Mouse (Mus musculus): ENCODE results near the gene Iqcf1. TPM values are rescaled to one million over a fixed set of nuclear protein-coding genes. Genes with fewer than 3 reads are reported as not detected.
A peak's percentile ranks its signal among the peaks of the same experiment; 100 is the strongest.

Gene Iqcf1
- total RNA-seq, 2 experiments from 2014 or later, result not detected

DNA sequence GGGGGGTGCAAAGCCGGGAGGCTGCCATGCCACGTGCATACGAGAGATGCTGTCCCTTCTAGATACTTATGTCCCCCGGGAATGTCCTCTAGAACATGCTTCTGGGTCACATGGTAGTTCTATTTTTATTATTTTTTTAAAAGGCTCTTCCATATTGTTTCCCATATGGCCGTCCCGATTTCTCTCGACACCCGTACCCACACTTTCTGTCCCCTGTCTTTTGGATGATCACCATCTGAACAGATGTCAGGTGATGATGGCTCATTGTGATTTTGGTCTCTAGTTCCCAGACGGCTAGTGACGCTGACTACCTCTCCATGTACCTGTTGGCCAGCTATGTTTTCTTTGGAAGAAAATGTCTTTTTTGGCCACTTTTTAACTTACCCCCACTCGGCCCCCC, 35.2 kb downstream of the Iqcf1 start:
- intact Hi-C loops (cut with DNase I), result loop anchor here (5.0 kb wide), 2 partner anchors 62 to 107 kb away; no protein-coding TSS in a partner anchor

More for the DNA sequence above, 35.2 kb downstream of the Iqcf1 start:
- peak in 1 of 2 experiments; percentile 29 for DNase-seq (ENCODE audit: extremely low spot score in 1 of 2, low spot score in 2 of 2)

Other genes with a start within 250 kb of the Iqcf1 start
- gene Poc1a, start 218.9 kb upstream of the Iqcf1 start, total RNA-seq (2021), result 10 to 100 TPM; 15.6 to 17.8 TPM
- gene Dusp7, start 131.3 kb upstream of the Iqcf1 start, total RNA-seq (2021), result 10 to 100 TPM; 80.7 to 82.0 TPM
- gene Rpl29, start 70.5 kb upstream of the Iqcf1 start, total RNA-seq (2021), result 100 to 1,000 TPM; 378 to 397 TPM
- 1 to 10 TPM; 9.2 to 9.3 TPM for gene Acy1, start 61.6 kb upstream of the Iqcf1 start, total RNA-seq (2021)
- 10 to 100 TPM in 1 of 2 experiments, 1 to 10 TPM in 1; 9.7 to 10.3 TPM for gene Abhd14b, start 52.5 kb upstream of the Iqcf1 start, total RNA-seq (2021)
- 10 to 100 TPM; 55.7 to 59.6 TPM for gene Abhd14a, start 52.3 kb upstream of the Iqcf1 start, total RNA-seq (2021)
- 100 to 1,000 TPM; 222 to 242 TPM for gene Pcbp4, start 46.7 kb upstream of the Iqcf1 start, total RNA-seq (2021)
- 1 to 10 TPM; 2.2 to 2.8 TPM for gene Gpr62, start 34.0 kb upstream of the Iqcf1 start, total RNA-seq (2021)
- gene Rrp9, start 24.0 kb upstream of the Iqcf1 start, total RNA-seq (2021), result 10 to 100 TPM; 37.3 to 37.7 TPM
- 1 to 10 TPM; 2.5 to 3.2 TPM for gene Parp3, start 23.0 kb upstream of the Iqcf1 start, total RNA-seq (2021)
- 1 to 10 TPM in 1 of 2 experiments, under 1 TPM in 1; 0.92 to 1.2 TPM for gene Iqcf5, start 14.6 kb downstream of the Iqcf1 start, total RNA-seq (2021)
- not detected for gene Iqcf3, start 61.7 kb downstream of the Iqcf1 start, total RNA-seq (2021)
- gene Iqcf4, start 71.0 kb downstream of the Iqcf1 start, total RNA-seq (2021), result not detected
- not detected for gene Iqcf6, start 126.6 kb downstream of the Iqcf1 start, total RNA-seq (2021)
- 10 to 100 TPM; 54.5 to 58.8 TPM for gene Grm2, start 156.1 kb downstream of the Iqcf1 start, total RNA-seq (2021)
- gene Tex264, start 186.0 kb downstream of the Iqcf1 start, total RNA-seq (2021), result 100 to 1,000 TPM in 1 of 2 experiments, 10 to 100 TPM in 1; 90.9 to 104 TPM

All from left cerebral cortex, postnatal 10 days (tissue).